Mouse (Mus musculus): ENCODE results near the gene Cd300lf. TPM values are rescaled to one million over a fixed set of nuclear protein-coding genes. Genes with fewer than 3 reads are reported as not detected.

Gene Cd300lf
- polyA plus RNA-seq, 1 experiment from 2014 or later = not detected

- Histone ChIP-seq H3K9me3 (replicated peaks; ENCODE audit: control insufficient read depth, low read length) (no peaks in the 10 kb centered on the region), H3K27me3 (ENCODE audit: control insufficient read depth, insufficient read depth, low read length) (peaks cover 26% of the 10 kb centered on the region), H3K4me3 (ENCODE audit: low read depth, low read length) (peak overlapping the region; percentile 48), H3K9ac (replicated peaks; ENCODE audit: low read length) (no peak overlapping the region; the same call in none of the 2 replicates), H3K36me3 (replicated peaks; ENCODE audit: control insufficient read depth, insufficient read depth, low read depth, low read length) (no peaks in the 10 kb centered on the region), H3K27ac (replicated peaks; ENCODE audit: low read depth, low read length) (no peak overlapping the region), H3K4me1 (ENCODE audit: control insufficient read depth, insufficient read depth, low read length) (no peaks in the 10 kb centered on the region), H3K4me2 (ENCODE audit: low read depth, low read length) (peak overlapping the region; percentile 70)
- 0% methylated on average over 14 of the region's 14 CpGs for WGBS
- ATAC-seq (replicated peaks; ENCODE audit: insufficient number of reproducible peaks, low FRiP score, low TSS enrichment, low read depth) (no peak), DNase-seq (ENCODE audit: low spot score) (no peak)
These were observed 30.7 kb upstream of the Cd300lf start for GRCm38 (mm10) chr11:115164341-115164975.

DNA sequence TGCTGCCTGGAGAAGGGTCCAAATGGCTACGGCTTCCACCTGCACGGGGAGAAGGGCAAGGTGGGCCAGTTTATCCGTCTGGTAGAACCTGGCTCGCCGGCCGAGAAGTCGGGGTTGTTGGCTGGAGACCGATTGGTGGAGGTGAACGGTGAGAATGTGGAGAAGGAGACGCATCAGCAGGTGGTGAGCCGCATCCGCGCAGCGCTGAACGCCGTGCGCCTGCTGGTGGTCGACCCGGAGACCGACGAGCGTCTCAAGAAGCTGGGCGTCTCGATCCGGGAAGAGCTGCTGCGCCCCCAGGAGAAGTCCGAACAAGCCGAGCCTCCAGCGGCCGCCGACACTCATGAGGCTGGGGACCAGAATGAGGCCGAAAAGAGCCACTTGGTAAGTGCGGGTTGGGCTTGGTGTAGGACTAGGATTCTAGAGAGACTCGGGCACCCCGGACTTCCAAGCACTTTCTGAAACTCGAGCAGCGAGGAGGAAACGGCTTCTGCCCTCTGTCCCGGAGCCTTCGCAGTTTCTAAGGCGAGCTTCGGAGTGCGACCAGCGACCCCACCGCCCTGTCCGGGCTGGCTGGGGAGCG lies 29.9 kb upstream of the Cd300lf start:
- under 1% methylated on average over 47 of the region's 47 CpGs for WGBS
- peak; percentile 60 for DNase-seq (ENCODE audit: low spot score)
- Histone ChIP-seq H3K4me3 (ENCODE audit: low read depth, low read length) (peak overlapping the region; percentile 48), H3K27me3 (ENCODE audit: control insufficient read depth, insufficient read depth, low read length) (peaks cover 26% of the 10 kb centered on the region), H3K36me3 (replicated peaks; ENCODE audit: control insufficient read depth, insufficient read depth, low read depth, low read length) (no peaks in the 10 kb centered on the region), H3K4me2 (ENCODE audit: low read depth, low read length) (peak overlapping the region; percentile 70), H3K9ac (replicated peaks; ENCODE audit: low read length) (peak overlapping the region; percentile 11), H3K9me3 (replicated peaks; ENCODE audit: control insufficient read depth, low read length) (no peaks in the 10 kb centered on the region), H3K27ac (replicated peaks; ENCODE audit: low read depth, low read length) (no peak overlapping the region), H3K4me1 (ENCODE audit: control insufficient read depth, insufficient read depth, low read length) (no peaks in the 10 kb centered on the region)
- no peak for ATAC-seq (replicated peaks; ENCODE audit: insufficient number of reproducible peaks, low FRiP score, low TSS enrichment, low read depth)

DNA sequence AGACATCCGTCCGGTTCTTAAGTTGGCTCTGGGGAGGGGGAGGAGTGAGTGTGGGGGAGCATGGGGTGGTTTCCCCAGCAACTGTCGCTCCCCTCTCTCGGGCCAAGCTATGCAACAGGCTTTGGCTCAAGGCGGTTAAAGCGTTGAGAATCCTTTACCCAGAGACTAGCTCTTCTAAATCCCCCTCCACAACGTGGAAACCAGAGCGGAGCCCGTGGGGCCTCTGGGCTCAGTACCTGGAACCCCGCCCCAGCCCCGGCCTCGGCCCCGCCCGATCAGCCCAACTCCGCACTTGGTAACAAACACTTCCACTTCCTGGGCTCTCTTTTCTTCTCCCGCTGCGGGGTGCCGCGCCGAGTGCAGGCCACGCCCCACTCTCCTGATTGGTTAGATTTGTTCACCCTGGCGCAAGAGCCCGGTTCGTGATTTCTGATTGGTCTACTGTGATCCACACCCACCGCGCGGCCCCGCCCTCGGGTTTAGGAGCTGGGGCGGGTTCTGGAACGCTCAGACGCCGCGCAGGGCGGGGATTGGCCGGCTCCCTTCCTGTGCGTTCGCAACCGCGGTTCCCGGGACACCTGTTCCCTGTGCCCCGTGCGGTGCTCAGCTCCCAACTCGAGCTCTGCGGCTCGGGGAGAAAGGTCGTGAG lies 29.2 kb upstream of the Cd300lf start, which contains the start of gene Slc9a3r1:
Gene Slc9a3r1, plus strand, starts transcription at position 510 of the 649 bp plus-strand sequence.
- peak within 1 kb of the TSS; percentile 42 for H3K9ac ChIP-seq (replicated peaks; ENCODE audit: low read length)
- H3K4me1 ChIP-seq (ENCODE audit: control insufficient read depth, insufficient read depth, low read length) = no peaks in the 10 kb centered on the region
- peak; percentile 93 for ATAC-seq (replicated peaks; ENCODE audit: insufficient number of reproducible peaks, low FRiP score, low TSS enrichment, low read depth)
- H3K4me3 ChIP-seq (ENCODE audit: low read depth, low read length) = peak within 1 kb of the TSS; percentile 48
- H3K4me2 ChIP-seq (ENCODE audit: low read depth, low read length) = peak within 1 kb of the TSS; percentile 70
- peak; percentile 98 for DNase-seq (ENCODE audit: low spot score)
- H3K27me3 ChIP-seq (ENCODE audit: control insufficient read depth, insufficient read depth, low read length) = peaks cover 26% of the 10 kb centered on the region
- WGBS = under 1% methylated on average over 47 of the region's 47 CpGs
- no peak within 1 kb of the TSS for H3K27ac ChIP-seq (replicated peaks; ENCODE audit: low read depth, low read length)
- no peaks in the 10 kb centered on the region for H3K9me3 ChIP-seq (replicated peaks; ENCODE audit: control insufficient read depth, low read length)
- no peaks in the 10 kb centered on the region for H3K36me3 ChIP-seq (replicated peaks; ENCODE audit: control insufficient read depth, insufficient read depth, low read depth, low read length)

- no peak overlapping the region for H3K27ac ChIP-seq (replicated peaks; ENCODE audit: low read depth, low read length)
- H3K4me3 ChIP-seq (ENCODE audit: low read depth, low read length) = no peak overlapping the region
- DNase-seq (ENCODE audit: low spot score) (no peak), ATAC-seq (replicated peaks; ENCODE audit: insufficient number of reproducible peaks, low FRiP score, low TSS enrichment, low read depth) (no peak)
- no peaks in the 10 kb centered on the region for H3K4me1 ChIP-seq (ENCODE audit: control insufficient read depth, insufficient read depth, low read length)
- H3K9ac ChIP-seq (replicated peaks; ENCODE audit: low read length) = no peak overlapping the region
- H3K9me3 ChIP-seq (replicated peaks; ENCODE audit: control insufficient read depth, low read length) = no peaks in the 10 kb centered on the region
- WGBS = 20% methylated on average over 9 of the region's 9 CpGs
- H3K27me3 ChIP-seq (ENCODE audit: control insufficient read depth, insufficient read depth, low read length) = peaks cover 26% of the 10 kb centered on the region
- H3K4me2 ChIP-seq (ENCODE audit: low read depth, low read length) = peak overlapping the region; percentile 70
- H3K36me3 ChIP-seq (replicated peaks; ENCODE audit: control insufficient read depth, insufficient read depth, low read depth, low read length) = no peaks in the 10 kb centered on the region
These were observed 28.4 kb upstream of the Cd300lf start for GRCm38 (mm10) chr11:115162205-115162601.

DNA sequence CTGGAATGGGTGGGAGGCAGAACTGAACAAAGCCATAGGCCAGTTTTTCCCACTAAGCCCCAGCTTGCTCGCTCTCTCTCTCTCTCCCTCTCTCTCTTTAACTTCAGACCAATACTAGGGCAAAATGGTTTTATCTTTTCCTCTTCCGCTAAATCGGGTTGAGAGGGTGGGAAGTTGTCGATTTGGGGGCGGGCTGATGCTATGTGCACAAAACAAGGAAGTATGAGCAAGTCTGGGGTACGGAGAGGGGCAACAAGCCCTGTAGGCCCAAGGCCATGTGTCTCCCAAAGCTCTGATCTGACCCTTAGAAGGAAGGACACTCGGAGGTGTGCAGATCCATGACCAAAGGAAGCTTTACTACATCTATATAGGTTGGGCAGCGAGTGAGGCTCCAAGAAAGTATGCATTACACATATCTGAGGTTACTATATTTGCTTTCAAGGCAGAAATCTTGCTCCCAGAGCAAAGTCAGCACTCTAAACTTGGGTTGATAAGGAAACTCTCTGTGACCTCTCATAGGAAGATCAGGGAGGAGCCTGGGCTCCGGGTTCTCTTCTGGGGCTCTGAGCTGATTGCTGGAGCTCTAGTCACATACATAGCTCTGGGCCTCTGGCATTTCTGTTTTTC lies 27.9 kb upstream of the Cd300lf start:
- Histone ChIP-seq H3K4me1 (ENCODE audit: control insufficient read depth, insufficient read depth, low read length) (no peaks in the 10 kb centered on the region), H3K9me3 (replicated peaks; ENCODE audit: control insufficient read depth, low read length) (no peaks in the 10 kb centered on the region), H3K27me3 (ENCODE audit: control insufficient read depth, insufficient read depth, low read length) (peaks cover 26% of the 10 kb centered on the region), H3K4me3 (ENCODE audit: low read depth, low read length) (no peak overlapping the region), H3K27ac (replicated peaks; ENCODE audit: low read depth, low read length) (no peak overlapping the region), H3K36me3 (replicated peaks; ENCODE audit: control insufficient read depth, insufficient read depth, low read depth, low read length) (no peaks in the 10 kb centered on the region), H3K4me2 (ENCODE audit: low read depth, low read length) (no peak overlapping the region), H3K9ac (replicated peaks; ENCODE audit: low read length) (no peak overlapping the region)
- DNase-seq (ENCODE audit: low spot score) = no peak
- ATAC-seq (replicated peaks; ENCODE audit: insufficient number of reproducible peaks, low FRiP score, low TSS enrichment, low read depth) = no peak
- 62% methylated on average over 9 of the region's 9 CpGs for WGBS

GRCm38 (mm10) chr11:115160883-115161577 lies 27.2 kb upstream of the Cd300lf start:
- WGBS = 32% methylated on average over 10 of the region's 10 CpGs
- Histone ChIP-seq H3K4me2 (ENCODE audit: low read depth, low read length) (no peak overlapping the region), H3K9ac (replicated peaks; ENCODE audit: low read length) (no peak overlapping the region), H3K4me3 (ENCODE audit: low read depth, low read length) (no peak overlapping the region), H3K9me3 (replicated peaks; ENCODE audit: control insufficient read depth, low read length) (no peaks in the 10 kb centered on the region), H3K36me3 (replicated peaks; ENCODE audit: control insufficient read depth, insufficient read depth, low read depth, low read length) (no peaks in the 10 kb centered on the region), H3K4me1 (ENCODE audit: control insufficient read depth, insufficient read depth, low read length) (no peaks in the 10 kb centered on the region), H3K27ac (replicated peaks; ENCODE audit: low read depth, low read length) (no peak overlapping the region), H3K27me3 (ENCODE audit: control insufficient read depth, insufficient read depth, low read length) (peaks cover 26% of the 10 kb centered on the region)
- DNase-seq (ENCODE audit: low spot score) (peak; percentile 81), ATAC-seq (replicated peaks; ENCODE audit: insufficient number of reproducible peaks, low FRiP score, low TSS enrichment, low read depth) (no peak)

DNA sequence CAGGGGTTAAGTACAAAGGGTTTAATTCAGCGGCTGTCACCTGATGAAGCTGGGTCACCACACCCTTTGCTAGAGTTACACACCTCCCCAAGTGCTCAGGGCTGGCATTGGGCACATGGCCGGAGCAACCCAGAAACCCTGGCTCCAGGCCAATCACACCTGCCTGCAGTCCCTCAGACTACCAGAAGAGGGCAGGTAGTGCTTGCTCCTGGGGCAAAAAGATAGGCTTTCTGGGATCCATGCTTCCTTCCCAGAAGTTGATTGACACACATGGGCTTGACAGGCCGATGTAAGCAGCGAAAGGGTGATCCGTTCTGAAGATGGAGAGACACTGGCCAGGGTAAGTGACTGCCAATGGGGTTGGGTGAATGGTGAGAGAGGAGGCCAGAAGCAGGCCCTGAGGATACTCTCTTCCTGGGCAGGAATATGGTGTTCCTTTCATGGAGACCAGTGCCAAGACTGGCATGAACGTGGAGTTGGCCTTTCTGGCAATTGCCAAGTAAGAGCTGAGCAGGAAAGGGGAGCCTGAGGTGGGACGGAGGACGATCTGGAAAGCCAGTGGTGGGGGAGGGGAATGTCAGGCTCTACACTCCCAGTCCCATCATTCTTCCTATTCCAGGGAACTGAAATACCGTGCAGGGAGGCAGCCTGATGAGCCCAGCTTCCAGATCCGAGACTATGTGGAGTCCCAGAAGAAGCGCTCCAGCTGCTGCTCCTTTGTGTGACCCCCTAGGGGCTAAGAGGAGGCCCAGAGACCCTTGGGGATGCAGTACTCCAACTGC lies 26.4 kb upstream of the Cd300lf start:
- H3K4me2 ChIP-seq (ENCODE audit: low read depth, low read length) = no peak overlapping the region
- H3K4me3 ChIP-seq (ENCODE audit: low read depth, low read length) = no peak overlapping the region
- H3K27ac ChIP-seq (replicated peaks; ENCODE audit: low read depth, low read length) = no peak overlapping the region
- ATAC-seq (replicated peaks; ENCODE audit: insufficient number of reproducible peaks, low FRiP score, low TSS enrichment, low read depth) = no peak
- H3K36me3 ChIP-seq (replicated peaks; ENCODE audit: control insufficient read depth, insufficient read depth, low read depth, low read length) = no peaks in the 10 kb centered on the region
- H3K27me3 ChIP-seq (ENCODE audit: control insufficient read depth, insufficient read depth, low read length) = peaks cover 23% of the 10 kb centered on the region
- no peak overlapping the region for H3K9ac ChIP-seq (replicated peaks; ENCODE audit: low read length)
- 58% methylated on average over 11 of the region's 11 CpGs for WGBS
- H3K9me3 ChIP-seq (replicated peaks; ENCODE audit: control insufficient read depth, low read length) = no peaks in the 10 kb centered on the region
- peak; percentile 59 for DNase-seq (ENCODE audit: low spot score)
- no peaks in the 10 kb centered on the region for H3K4me1 ChIP-seq (ENCODE audit: control insufficient read depth, insufficient read depth, low read length)

All from embryonic facial prominence, embryonic 11.5 days (tissue).